Mouse (Mus musculus) kidney, embryonic 14.5 days (tissue): ENCODE data around the gene Ptch2. TPM values are rescaled to one million over a fixed set of nuclear protein-coding genes. Genes with fewer than 3 reads are reported as not detected.

Experiments used
- ATAC-seq: fragments of 200-750 bp; cut with Nextera tagmentation; 2 replicates; pipeline ENCODE4 v1.8.0; 2017; ENCODE audit warnings: moderate number of reproducible peaks, mild to moderate bottlenecking, moderate TSS enrichment, moderate library complexity; ENCODE audit not compliant: low FRiP score, low TSS enrichment
- H3K27ac ChIP-seq: fragments of 300-500 bp; sonication (generic); 2 replicates; pipeline ENCODE4 v1.5.1; 2014; ENCODE audit warnings: low read depth, mild to moderate bottlenecking, low read length, moderate library complexity, mixed read lengths
- H3K27me3 ChIP-seq: fragments of 300-500 bp; sonication (generic); 2 replicates; pipeline ENCODE4 v1.6.1; 2014; ENCODE audit warnings: mild to moderate bottlenecking, low read length; ENCODE audit not compliant: control insufficient read depth, insufficient read depth
- H3K36me3 ChIP-seq: fragments of 300-500 bp; sonication (generic); 2 replicates; pipeline ENCODE4 v1.6.1; 2014; ENCODE audit warnings: low read length, mixed read lengths; ENCODE audit not compliant: control insufficient read depth, insufficient read depth
- H3K4me1 ChIP-seq: fragments of 300-500 bp; sonication (generic); 2 replicates; pipeline ENCODE4 v1.6.1; 2014; ENCODE audit warnings: low read length, mixed read lengths; ENCODE audit not compliant: control insufficient read depth, insufficient read depth
- H3K4me2 ChIP-seq: fragments of 300-500 bp; sonication (generic); replicated peaks from 2 replicates; pipeline ENCODE4 v1.6.1; 2014; ENCODE audit warnings: low read depth, mild to moderate bottlenecking, low read length
- H3K4me3 ChIP-seq: fragments of 300-500 bp; sonication (generic); 2 replicates; pipeline ENCODE4 v1.5.1; 2014; ENCODE audit warnings: mild to moderate bottlenecking, low read length
- H3K9ac ChIP-seq: fragments of 300-500 bp; sonication (generic); 2 replicates; pipeline ENCODE4 v1.6.1; 2014; ENCODE audit warnings: low read depth, mild to moderate bottlenecking, low read length, moderate library complexity
- H3K9me3 ChIP-seq: fragments of 300-500 bp; sonication (generic); 2 replicates; pipeline ENCODE4 v1.6.1; 2016; ENCODE audit warnings: low read length; ENCODE audit not compliant: control insufficient read depth
- WGBS: fragments of 180-500 bp; shearing (Covaris S2); extraction: QIAGEN DNeasy Blood & Tissue Kit; methylation state at CpG from one replicate; pipeline ENCODE4 v1.1.7; 2014; 5-methylcytosine and 5-hydroxymethylcytosine counted together
- polyA plus RNA-seq: library from polyadenylated mRNA; unstranded; fragments of >200 nt; fragmentation: Nextera tagmentation; extraction: Ambion mirVana; gene quantifications from 2 replicates; pipeline ENCODE4 v1.2.1, GENCODE M21; 2014

Gene Ptch2
- polyA plus RNA-seq, 1 experiment from 2014 or later, result 7.6 TPM

DNA sequence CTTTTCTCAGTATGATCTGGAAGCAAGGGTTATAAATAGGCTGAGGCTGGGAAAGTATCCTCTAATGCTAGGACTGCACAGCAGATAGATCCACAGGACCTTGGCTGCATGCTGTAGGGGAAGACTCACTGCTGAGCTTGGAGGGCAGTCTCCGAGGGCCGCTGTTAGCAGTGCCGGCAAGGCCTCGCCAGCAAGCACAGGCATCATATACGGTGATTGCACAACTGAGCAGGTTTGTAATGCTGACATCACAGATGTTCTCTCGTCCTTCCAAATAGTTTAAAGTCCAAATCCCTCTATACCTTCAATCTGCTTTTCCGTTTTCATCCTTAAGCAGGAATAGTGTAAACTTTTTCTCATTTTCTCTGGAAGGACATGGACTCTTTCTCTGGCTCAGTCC lies 27.8 kb upstream of the Ptch2 start:
- no peak for ATAC-seq
- no peak overlapping the region for H3K9ac ChIP-seq
- H3K9me3 ChIP-seq, result no peaks in the 10 kb centered on the region
- no peak overlapping the region for H3K4me3 ChIP-seq
- H3K36me3 ChIP-seq, result peaks cover 58% of the 10 kb centered on the region
- no peaks in the 10 kb centered on the region for H3K27me3 ChIP-seq
- 92% methylated on average over 7 of the region's 7 CpGs for WGBS
- H3K4me2 ChIP-seq, result no peak overlapping the region
- no peak overlapping the region for H3K27ac ChIP-seq
- no peaks in the 10 kb centered on the region for H3K4me1 ChIP-seq

GRCm38 (mm10) chr4:117069647-117070046 lies 26.2 kb upstream of the Ptch2 start:
- Histone ChIP-seq H3K27ac (no peak overlapping the region), H3K9ac (no peak overlapping the region), H3K4me2 (no peak overlapping the region), H3K4me3 (no peak overlapping the region), H3K36me3 (peaks cover 66% of the 10 kb centered on the region), H3K27me3 (no peaks in the 10 kb centered on the region), H3K9me3 (no peaks in the 10 kb centered on the region), H3K4me1 (no peaks in the 10 kb centered on the region)
- WGBS, result 96% methylated on average over 1 of the region's 1 CpGs
- no peak for ATAC-seq

DNA sequence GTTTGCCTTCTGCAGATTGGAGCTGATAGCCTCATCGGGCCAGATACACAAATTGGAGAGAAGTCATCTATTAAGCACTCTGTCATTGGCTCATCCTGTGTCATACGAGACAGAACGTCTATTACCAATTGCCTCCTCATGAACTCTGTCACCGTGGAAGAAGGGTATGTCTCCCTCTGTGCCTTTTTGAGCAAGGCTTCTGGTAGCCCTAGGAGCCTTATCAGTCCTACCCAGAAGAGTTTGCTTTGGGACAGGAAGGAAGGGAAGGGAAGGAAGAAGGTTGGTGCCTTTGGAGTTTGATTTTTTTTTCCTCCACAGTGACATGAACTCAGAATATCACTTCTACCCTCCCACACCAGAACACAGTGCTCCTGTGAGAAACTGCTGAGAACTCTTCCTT lies 25.3 kb upstream of the Ptch2 start:
- no peak for ATAC-seq
- peaks cover 67% of the 10 kb centered on the region for H3K36me3 ChIP-seq
- 86% methylated on average over 4 of the region's 4 CpGs for WGBS

GRCm38 (mm10) chr4:117071183-117071582 lies 24.7 kb upstream of the Ptch2 start:
- Histone ChIP-seq H3K9me3 (no peaks in the 10 kb centered on the region), H3K4me3 (no peak overlapping the region), H3K9ac (no peak overlapping the region), H3K4me2 (no peak overlapping the region), H3K36me3 (peaks cover 64% of the 10 kb centered on the region), H3K27ac (no peak overlapping the region), H3K4me1 (no peaks in the 10 kb centered on the region), H3K27me3 (no peaks in the 10 kb centered on the region)
- no peak for ATAC-seq
- 90% methylated on average over 5 of the region's 5 CpGs for WGBS

More for the DNA sequence above, 25.3 kb upstream of the Ptch2 start:
- Histone ChIP-seq H3K9ac (no peak overlapping the region), H3K4me3 (no peak overlapping the region), H3K27ac (no peak overlapping the region), H3K9me3 (no peaks in the 10 kb centered on the region), H3K4me2 (no peak overlapping the region), H3K4me1 (no peaks in the 10 kb centered on the region), H3K27me3 (no peaks in the 10 kb centered on the region)

GRCm38 (mm10) chr4:117087948-117088640 lies 7.8 kb upstream of the Ptch2 start:
- no peak overlapping the region for H3K9ac ChIP-seq
- no peaks in the 10 kb centered on the region; the same call in 1 of the 2 replicates for H3K4me1 ChIP-seq
- no peak overlapping the region for H3K4me3 ChIP-seq
- no peaks in the 10 kb centered on the region for H3K9me3 ChIP-seq
- WGBS, result 63% methylated on average over 7 of the region's 7 CpGs
- H3K36me3 ChIP-seq, result peaks cover 15% of the 10 kb centered on the region
- no peak overlapping the region for H3K4me2 ChIP-seq
- no peak for ATAC-seq
- H3K27me3 ChIP-seq, result no peaks in the 10 kb centered on the region
- H3K27ac ChIP-seq, result no peak overlapping the region

DNA sequence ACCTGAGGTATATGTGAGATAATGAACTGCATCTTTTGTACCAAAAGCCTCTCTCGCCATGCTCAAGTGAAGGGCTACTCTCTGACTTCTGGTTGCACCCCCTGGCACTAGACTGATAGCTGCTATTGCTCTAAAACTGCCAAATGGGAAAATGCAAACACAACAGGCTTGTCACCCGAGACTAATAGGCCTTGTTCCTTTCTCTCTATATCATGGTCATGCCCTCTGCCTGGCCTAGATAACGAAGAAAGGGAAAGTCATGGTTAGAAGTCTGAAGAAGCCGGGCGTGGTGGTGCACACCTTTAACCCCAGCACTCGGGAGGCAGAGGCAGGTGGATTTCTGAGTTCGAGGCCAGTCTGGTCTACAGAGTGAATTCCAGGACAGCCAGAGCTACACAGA lies 5.3 kb upstream of the Ptch2 start:
- Histone ChIP-seq H3K4me2 (no peak overlapping the region), H3K4me1 (peaks cover 9% of the 10 kb centered on the region), H3K36me3 (peaks cover 12% of the 10 kb centered on the region; the same call in 1 of the 2 replicates), H3K27ac (no peak overlapping the region), H3K27me3 (no peaks in the 10 kb centered on the region), H3K9ac (no peak overlapping the region), H3K9me3 (no peaks in the 10 kb centered on the region), H3K4me3 (no peak overlapping the region)
- WGBS, result 67% methylated on average over 7 of the region's 7 CpGs
- no peak for ATAC-seq

- peaks cover under 1% of the 10 kb centered on the region; the same call in 1 of the 2 replicates for H3K36me3 ChIP-seq
- peak overlapping the region; percentile 80; the same call in 1 of the 2 replicates for H3K27ac ChIP-seq
- 0 out of 2 replicates have a peak overlapping the region, but pooled peaks have one; percentile 59 for H3K4me3 ChIP-seq
- no peaks in the 10 kb centered on the region for H3K9me3 ChIP-seq
- peaks cover 29% of the 10 kb centered on the region for H3K4me1 ChIP-seq
- 52% methylated on average over 3 of the region's 3 CpGs for WGBS
- no peak overlapping the region for H3K4me2 ChIP-seq
- H3K9ac ChIP-seq, result no peak overlapping the region
- no peaks in the 10 kb centered on the region for H3K27me3 ChIP-seq
- ATAC-seq, result no peak
Observed at GRCm38 (mm10) chr4:117094626-117095361, 1.1 kb upstream of the Ptch2 start.

DNA sequence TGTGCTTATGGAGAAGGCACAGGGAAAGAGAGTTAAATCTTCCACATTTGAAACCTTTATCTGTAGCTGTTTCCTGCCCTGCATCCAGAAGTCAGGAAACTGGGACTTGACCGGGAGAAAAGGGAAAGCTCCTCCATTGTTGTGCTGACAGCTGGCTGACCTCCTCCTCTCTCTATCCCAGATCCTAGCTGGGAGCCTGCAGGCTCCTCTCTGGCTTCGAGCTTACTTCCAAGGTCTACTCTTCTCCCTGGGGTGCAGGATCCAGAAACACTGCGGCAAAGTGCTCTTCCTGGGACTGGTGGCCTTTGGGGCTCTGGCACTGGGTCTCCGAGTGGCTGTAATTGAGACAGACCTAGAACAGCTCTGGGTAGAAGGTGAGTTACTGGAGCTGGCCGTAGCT lies 791 bp downstream of the Ptch2 start:
- Histone ChIP-seq H3K27me3 (no peaks in the 10 kb centered on the region), H3K4me2 (peak overlapping the region; percentile 87), H3K27ac (peak overlapping the region; percentile 69), H3K9ac (peak overlapping the region; percentile 63), H3K9me3 (no peaks in the 10 kb centered on the region), H3K4me3 (peak overlapping the region; percentile 59), H3K36me3 (peaks cover 10% of the 10 kb centered on the region), H3K4me1 (peaks cover 29% of the 10 kb centered on the region)
- WGBS, result 9% methylated on average over 5 of the region's 5 CpGs
- ATAC-seq, result no peak
